8 mouse cellular contexts compared by ENCODE assay signal in genomic region chr2:61642452-61643368, GRCm38 (mm10).
DNase-seq lines count a peak whose midpoint lies in the region; ATAC-seq and TF ChIP-seq lines count a peak whose summit lies in the region.

No protein-coding gene starts in this region.

- H3K79me2 ChIP-seq in heart, adult 2 months (replicated peaks; ENCODE audit: control insufficient read depth, insufficient read depth, low read length), result no peaks in the 10 kb centered on the region

- peak; percentile 47; the same call in 1 of the 2 replicates for ATAC-seq in lung, postnatal 0 days

- TF ChIP-seq EP300 in heart, adult 2 months (IDR thresholded peaks at IDR 0.05; ENCODE audit: insufficient read depth, low read depth, low read length), result no peak
- no peak for TF ChIP-seq EP300 in lung, postnatal 0 days (IDR thresholded peaks at IDR 0.05)

- H3K36me3 ChIP-seq in heart, adult 2 months (ENCODE audit: control insufficient read depth, insufficient read depth, low read length), result peaks cover 2% of the 10 kb centered on the region; the same call in 1 of the 2 replicates
- H3K36me3 ChIP-seq in lung, postnatal 0 days (ENCODE audit: insufficient read depth, low read length), result no peaks in the 10 kb centered on the region

- WGBS in heart, adult 2 months, result 58% methylated on average over 6 of the region's 6 CpGs
- 53% methylated on average over 6 of the region's 6 CpGs for WGBS in lung, postnatal 0 days

- intact Hi-C loops in heart, adult 2 months (cut with DNase I), result loop anchor here (10.0 kb wide), 2 partner anchors 322 to 642 kb away; no protein-coding TSS in a partner anchor
- intact Hi-C loops in heart, postnatal 25 days (cut with DNase I), result loop anchor here (2.0 to 10.0 kb wide), 2 partner anchors 324 to 642 kb away; no protein-coding TSS in a partner anchor

- no peak overlapping the region for H3K27ac ChIP-seq in heart, adult 2 months
- no peak overlapping the region for H3K27ac ChIP-seq in lung, postnatal 0 days (ENCODE audit: low read length)

- H3K4me1 ChIP-seq in heart, adult 2 months (ENCODE audit: control insufficient read depth, insufficient read depth, low read length), result no peaks in the 10 kb centered on the region; the same call in 1 of the 2 replicates
- no peaks in the 10 kb centered on the region for H3K4me1 ChIP-seq in lung, postnatal 0 days (ENCODE audit: insufficient read depth, low read depth, low read length)

- H3K9me3 ChIP-seq in lung, postnatal 0 days (ENCODE audit: low read length), result no peaks in the 10 kb centered on the region

- DNase-seq in heart, adult 2 months, result no peak
- DNase-seq in heart, postnatal 25 days (ENCODE audit: low spot score), result no peak
- peak; percentile 72 for DNase-seq in MN1 (ENCODE audit: low spot score)
- DNase-seq in cerebellum, postnatal 14 days, result peak; percentile 83 to 84
- peak; percentile 28 to 52 for DNase-seq in frontal cortex, postnatal 10 days (ENCODE audit: low spot score in 2 of 2)
- DNase-seq in kidney, postnatal 4 days, result peak; percentile 50 to 57
- DNase-seq in lung, postnatal 0 days (ENCODE audit: low spot score), result peak; percentile 64
- peak; percentile 32 for DNase-seq in retina, postnatal 7 days (ENCODE audit: low read depth, low spot score)

- peak; percentile 89 for TF ChIP-seq CTCF in heart, adult 2 months (IDR thresholded peaks at IDR 0.05)
- peak; percentile 85 for TF ChIP-seq CTCF in lung, postnatal 0 days (IDR thresholded peaks at IDR 0.05)

- TF ChIP-seq POLR2A in heart, adult 2 months (IDR thresholded peaks at IDR 0.05; ENCODE audit: insufficient read depth, low read depth, low read length), result no peak

- no peaks in the 10 kb centered on the region for H3K27me3 ChIP-seq in heart, adult 2 months (ENCODE audit: control insufficient read depth, insufficient read depth, low read length)
- H3K27me3 ChIP-seq in lung, postnatal 0 days (replicated peaks; ENCODE audit: insufficient read depth, low read length), result no peaks in the 10 kb centered on the region

- H3K4me3 ChIP-seq in heart, adult 2 months, result no peak overlapping the region
- H3K4me3 ChIP-seq in lung, postnatal 0 days (ENCODE audit: low read depth, low read length), result no peak overlapping the region

- no peak overlapping the region for H3K4me2 ChIP-seq in lung, postnatal 0 days (replicated peaks; ENCODE audit: low read depth, low read length)

- no peak overlapping the region for H3K9ac ChIP-seq in heart, adult 2 months (ENCODE audit: low read depth, low read length)
- no peak overlapping the region for H3K9ac ChIP-seq in lung, postnatal 0 days (replicated peaks; ENCODE audit: low read depth)

Comparison
In these comparisons a context has a peak if more than half of its experiments do, and no peak if none do; other contexts are left out.
1. DNase-seq: peak in MN1 (single experiment), cerebellum, postnatal 14 days (2 of 2), frontal cortex, postnatal 10 days (2 of 2), kidney, postnatal 4 days (2 of 2), lung, postnatal 0 days (single experiment) and retina, postnatal 7 days (single experiment); none in heart, adult 2 months (0 of 2) and heart, postnatal 25 days (single experiment).